ENCODE assay signal across 16 mouse cellular contexts in the genomic region with DNA sequence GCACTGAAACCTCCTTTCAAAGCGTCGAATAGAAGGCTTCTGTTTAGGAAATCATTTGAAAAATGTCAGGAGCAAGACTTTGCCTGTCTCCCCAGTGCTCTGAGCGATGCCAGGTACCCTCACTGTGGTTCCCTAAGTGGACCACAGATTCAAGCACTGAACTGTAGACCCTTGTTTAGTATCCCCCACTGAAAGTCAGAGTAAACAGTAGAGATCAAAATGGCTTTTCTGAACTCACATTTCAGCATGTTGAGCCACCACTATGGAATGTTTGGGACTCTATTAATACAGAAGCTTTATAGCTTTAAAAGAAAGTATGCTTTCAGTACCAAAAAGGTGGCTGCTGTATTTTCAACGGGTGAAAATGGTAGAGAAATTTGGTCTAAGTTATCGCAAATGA.
"Had no signal": no experiment of that assay in that cellular context is flagged by ENCODE, and none has a peak within 500 bp of the region (broad histone marks: within the 10 kb centered on the region; RNA-seq: fewer than 3 reads in every experiment).

No protein-coding gene starts in this region.

- H3K4me1 ChIP-seq: lung, embryonic 15.5 days; megakaryocyte, embryonic 14.5 days; midbrain, embryonic 13.5 days; midbrain, embryonic 15.5 days; neural tube, embryonic 12.5 days had no signal

- H3K36me3 ChIP-seq: lung, embryonic 15.5 days; midbrain, embryonic 13.5 days; midbrain, embryonic 15.5 days; neural tube, embryonic 12.5 days had no signal

- DNase-seq: liver, postnatal 0 days; lung, adult 2 months; lung, postnatal 14 days; lung, postnatal 36 days; right cerebral cortex, postnatal 14 days; thymus, adult 18-20 months; thymus, postnatal 25 days; thymus, postnatal 4 days had no signal

- H3K9ac ChIP-seq: liver, postnatal 0 days; lung, embryonic 15.5 days; midbrain, embryonic 13.5 days; midbrain, embryonic 15.5 days; neural tube, embryonic 12.5 days had no signal

- ATAC-seq: liver, postnatal 0 days; lung, postnatal 0 days; midbrain, embryonic 13.5 days; midbrain, embryonic 15.5 days had no signal

- H3K9me3 ChIP-seq: lung, embryonic 15.5 days; megakaryocyte, embryonic 14.5 days; midbrain, embryonic 13.5 days; midbrain, embryonic 15.5 days; neural tube, embryonic 12.5 days had no signal

- H3K27ac ChIP-seq: lung, embryonic 15.5 days; macrophage; midbrain, embryonic 13.5 days; midbrain, embryonic 15.5 days; neural tube, embryonic 12.5 days had no signal

- H3K27me3 ChIP-seq: lung, embryonic 15.5 days; megakaryocyte, embryonic 14.5 days; midbrain, embryonic 13.5 days; midbrain, embryonic 15.5 days; neural tube, embryonic 12.5 days had no signal

- H3K4me3 ChIP-seq: lung, embryonic 15.5 days; megakaryocyte, embryonic 14.5 days; midbrain, embryonic 13.5 days; midbrain, embryonic 15.5 days; neural tube, embryonic 12.5 days had no signal

- H3K4me2 ChIP-seq: lung, embryonic 15.5 days; midbrain, embryonic 11.5 days; midbrain, embryonic 13.5 days; midbrain, embryonic 15.5 days; neural tube, embryonic 12.5 days had no signal
